Mouse (Mus musculus) embryonic facial prominence, embryonic 10.5 days (tissue): ENCODE data around the gene Cyth1. TPM values are rescaled to one million over a fixed set of nuclear protein-coding genes. Genes with fewer than 3 reads are reported as not detected.

Experiments
- DNase-seq: peaks from one replicate; pipeline ENCODE4 v3.0.0-alpha.2; 2017; ENCODE audit warnings: low spot score
- H3K27ac ChIP-seq: fragments of 300-500 bp; sonication (generic); replicated peaks from 2 replicates; pipeline ENCODE4 v1.5.1; 2016; ENCODE audit warnings: mild to moderate bottlenecking
- H3K27me3 ChIP-seq: fragments of 300-500 bp; sonication (generic); replicated peaks from 2 replicates; pipeline ENCODE4 v1.6.1; 2016; ENCODE audit warnings: low read depth, mild to moderate bottlenecking; ENCODE audit not compliant: poor library complexity, severe bottlenecking
- H3K36me3 ChIP-seq: fragments of 300-500 bp; sonication (generic); replicated peaks from 2 replicates; pipeline ENCODE4 v1.6.1; 2016; ENCODE audit warnings: mild to moderate bottlenecking, moderate library complexity
- H3K4me1 ChIP-seq: fragments of 300-500 bp; sonication (generic); 2 replicates; pipeline ENCODE4 v1.6.1; 2016
- H3K4me3 ChIP-seq: fragments of 300-500 bp; sonication (generic); 2 replicates; pipeline ENCODE4 v1.5.1; 2016; ENCODE audit warnings: mild to moderate bottlenecking, moderate library complexity
- H3K9me3 ChIP-seq: fragments of 300-500 bp; sonication (generic); 2 replicates; pipeline ENCODE4 v1.6.1; 2016; ENCODE audit warnings: mild to moderate bottlenecking
- WGBS: fragments of 180-500 bp; shearing (Covaris S2); methylation state at CpG from one replicate; pipeline ENCODE4 v1.1.7; 2016; 5-methylcytosine and 5-hydroxymethylcytosine counted together
- polyA plus RNA-seq: library from polyadenylated mRNA; unstranded; fragments of >200 nt; fragmentation: Nextera tagmentation; extraction: Ambion mirVana; gene quantifications from 2 replicates; pipeline ENCODE4 v1.2.1, GENCODE M21; 2016

The Cyth1 gene
- polyA plus RNA-seq, 1 experiment from 2014 or later, result 15.8 TPM

DNA sequence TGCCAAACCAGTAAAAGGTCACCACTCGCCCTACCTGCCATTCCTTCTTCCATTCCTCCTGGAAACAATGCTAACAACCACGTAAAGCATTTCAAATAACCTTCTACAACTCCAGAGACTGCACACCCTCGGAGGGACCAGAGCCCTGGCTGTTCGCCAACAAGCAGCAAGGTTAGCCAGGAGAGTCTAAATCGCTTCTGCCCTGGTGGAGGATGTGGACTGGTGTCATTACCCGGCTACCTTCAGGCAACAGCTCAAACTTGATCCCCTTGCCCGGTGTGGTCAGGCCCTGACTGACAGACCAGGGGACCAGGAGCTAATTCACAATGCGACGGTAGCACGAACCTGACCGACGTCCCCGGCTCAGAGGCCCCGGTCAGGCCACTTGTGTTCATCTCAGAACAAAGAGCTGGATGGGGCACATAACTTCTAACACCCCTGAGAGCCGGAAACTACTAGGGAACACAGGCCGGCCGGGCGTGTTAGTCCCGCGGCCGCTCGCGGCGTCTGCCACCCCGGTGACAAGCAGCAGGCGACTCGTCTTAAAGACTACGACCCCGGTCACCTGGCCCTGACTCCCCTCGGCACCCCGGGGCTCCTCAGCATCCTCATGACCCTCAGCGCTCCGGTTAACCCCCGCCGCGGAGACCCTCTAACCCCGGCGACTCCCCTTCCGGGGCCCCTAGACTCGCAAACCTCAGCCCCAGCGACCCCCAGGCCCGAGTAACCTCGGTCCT lies 865 bp downstream of the Cyth1 start:
- H3K9me3 ChIP-seq, result no peaks in the 10 kb centered on the region
- H3K4me1 ChIP-seq, result peaks cover 40% of the 10 kb centered on the region
- WGBS, result 2% methylated on average over 43 of the region's 43 CpGs
- H3K27ac ChIP-seq, result peak overlapping the region; percentile 89
- peak overlapping the region; percentile 96 for H3K4me3 ChIP-seq
- peak; percentile 61 for DNase-seq
- H3K27me3 ChIP-seq, result 0 out of 2 replicates have a peak, but pooled peaks cover 7% of the 10 kb centered on the region
- H3K36me3 ChIP-seq, result no peaks in the 10 kb centered on the region; the same call in 1 of the 2 replicates

DNA sequence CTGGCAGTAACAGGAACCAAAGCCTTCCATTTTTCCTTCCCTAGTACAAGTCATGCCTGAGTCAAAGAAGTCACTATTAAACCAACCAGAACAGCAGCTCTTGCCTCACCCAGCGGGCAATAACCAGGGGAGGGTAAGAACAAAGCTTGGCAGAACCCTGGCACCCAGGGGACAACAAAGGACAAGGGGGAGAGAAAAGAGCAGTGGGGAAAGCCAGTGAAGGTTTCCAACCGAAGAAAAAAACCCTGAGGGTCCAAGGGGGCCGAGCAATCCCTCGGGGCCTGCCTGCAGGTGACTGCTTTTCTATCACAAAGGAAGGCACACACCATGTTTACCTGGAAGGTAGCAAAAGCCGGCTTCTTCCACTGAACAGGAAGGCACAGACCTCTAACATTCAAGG lies 1.7 kb downstream of the Cyth1 start:
- H3K27me3 ChIP-seq, result 0 out of 2 replicates have a peak, but pooled peaks cover 7% of the 10 kb centered on the region
- H3K4me1 ChIP-seq, result peaks cover 47% of the 10 kb centered on the region
- H3K4me3 ChIP-seq, result peak overlapping the region; percentile 96
- H3K9me3 ChIP-seq, result no peaks in the 10 kb centered on the region
- WGBS, result 48% methylated on average over 5 of the region's 5 CpGs
- H3K36me3 ChIP-seq, result no peaks in the 10 kb centered on the region; the same call in 1 of the 2 replicates
- H3K27ac ChIP-seq, result peak overlapping the region; percentile 42
- no peak for DNase-seq

DNA sequence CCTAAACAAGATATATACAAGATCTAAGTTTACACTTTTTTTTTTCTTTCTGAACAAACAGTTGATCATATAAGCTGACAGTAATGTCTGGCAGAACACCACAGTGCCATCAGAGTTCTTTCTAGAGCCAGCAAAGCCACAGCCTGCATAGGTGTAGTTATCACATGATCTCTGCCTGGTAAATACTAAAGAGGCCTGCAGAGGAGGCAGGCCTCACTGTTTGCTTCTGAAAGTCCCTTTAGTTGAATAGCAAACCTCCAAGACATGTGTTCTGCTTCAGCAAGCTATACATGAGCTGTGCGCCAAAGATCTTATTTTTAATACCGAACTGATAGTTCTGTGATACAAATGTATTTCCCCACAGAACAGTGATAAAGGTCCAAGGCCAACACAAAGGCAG lies 3.3 kb downstream of the Cyth1 start:
- 95% methylated on average over 2 of the region's 2 CpGs for WGBS

DNA sequence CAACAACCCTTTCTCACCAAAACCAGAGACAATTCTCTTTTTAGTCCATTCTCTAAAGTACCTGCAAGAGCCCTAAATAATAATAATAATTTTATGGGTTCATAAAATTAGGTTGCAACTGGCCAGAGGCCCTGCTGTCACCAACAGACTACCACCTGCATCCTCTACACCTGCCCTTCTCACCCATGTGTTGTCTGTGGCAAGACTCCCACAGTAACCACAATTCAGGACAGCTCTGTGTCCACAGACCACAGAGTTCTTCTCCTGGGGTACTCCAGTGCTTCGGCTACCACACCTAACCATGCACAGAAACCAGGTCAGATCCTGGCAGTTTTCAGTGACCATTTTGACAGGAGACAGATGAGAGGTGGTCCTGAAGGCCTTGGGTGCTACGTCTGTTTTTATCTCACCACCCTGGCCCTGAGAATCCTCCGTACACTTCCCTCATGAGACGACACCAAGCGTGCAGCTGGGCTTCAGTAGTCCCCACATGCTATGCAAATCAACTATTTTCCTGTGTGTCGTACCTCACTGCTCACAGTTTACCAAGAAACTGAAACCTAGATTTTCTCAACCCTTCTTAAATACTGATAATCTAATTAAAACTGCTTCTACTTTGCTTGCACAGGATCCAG lies 4.6 kb downstream of the Cyth1 start:
- Histone ChIP-seq H3K4me3 (no peak overlapping the region), H3K9me3 (no peaks in the 10 kb centered on the region), H3K36me3 (no peaks in the 10 kb centered on the region; the same call in 1 of the 2 replicates), H3K27me3 (0 out of 2 replicates have a peak, but pooled peaks cover 7% of the 10 kb centered on the region), H3K27ac (no peak overlapping the region), H3K4me1 (peaks cover 65% of the 10 kb centered on the region)
- no peak for DNase-seq
- 89% methylated on average over 6 of the region's 6 CpGs for WGBS

More for the DNA sequence above, 3.3 kb downstream of the Cyth1 start:
- Histone ChIP-seq H3K27ac (no peak overlapping the region), H3K9me3 (no peaks in the 10 kb centered on the region), H3K36me3 (no peaks in the 10 kb centered on the region; the same call in 1 of the 2 replicates), H3K4me3 (no peak overlapping the region), H3K4me1 (peaks cover 60% of the 10 kb centered on the region), H3K27me3 (0 out of 2 replicates have a peak, but pooled peaks cover 7% of the 10 kb centered on the region)
- no peak for DNase-seq

DNA sequence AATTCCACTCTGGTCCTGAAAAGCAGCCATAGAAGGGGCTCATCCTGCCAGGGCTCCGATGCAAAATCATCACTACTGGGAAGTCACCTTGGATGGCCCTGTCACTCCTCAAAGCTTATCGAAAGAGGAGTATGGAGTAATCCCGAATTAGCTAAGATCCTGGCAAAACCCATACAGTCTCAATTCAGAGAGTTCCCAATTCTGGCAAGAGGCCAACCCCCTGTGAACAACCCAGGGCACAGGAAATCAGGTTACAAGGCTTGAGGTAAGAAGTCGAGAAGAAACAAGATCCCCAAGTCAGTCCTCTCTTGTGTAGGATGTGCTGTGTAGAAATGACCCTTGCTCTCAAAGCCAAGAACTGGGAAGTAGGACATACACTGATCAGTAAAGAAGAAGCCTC lies 5.9 kb downstream of the Cyth1 start:
- Histone ChIP-seq H3K4me1 (peaks cover 68% of the 10 kb centered on the region), H3K9me3 (no peaks in the 10 kb centered on the region), H3K4me3 (no peak overlapping the region), H3K36me3 (no peaks in the 10 kb centered on the region; the same call in 1 of the 2 replicates), H3K27ac (no peak overlapping the region), H3K27me3 (0 out of 2 replicates have a peak, but pooled peaks cover 7% of the 10 kb centered on the region)
- WGBS, result 75% methylated on average over 4 of the region's 4 CpGs
- no peak for DNase-seq

DNA sequence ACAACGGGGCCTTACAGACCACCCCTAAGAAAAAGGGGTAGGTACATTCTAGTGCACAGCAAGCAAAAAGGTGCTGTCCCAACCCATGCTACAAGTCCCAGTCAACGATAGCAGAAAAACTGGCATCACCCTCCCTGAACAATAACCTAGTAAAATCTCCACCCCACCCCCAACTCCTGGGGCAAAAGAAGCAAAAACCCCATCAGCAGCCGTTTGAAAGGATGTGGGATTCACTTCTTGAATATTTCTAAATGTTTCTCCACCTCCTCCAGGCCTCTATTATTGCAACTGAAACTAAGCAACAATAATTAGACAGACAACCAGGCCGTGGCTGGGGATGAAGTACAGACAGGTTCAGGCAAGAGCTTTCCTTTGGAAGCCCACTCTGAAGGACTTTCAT lies 8.0 kb downstream of the Cyth1 start:
- H3K27ac ChIP-seq, result peak overlapping the region; percentile 92
- H3K9me3 ChIP-seq, result no peaks in the 10 kb centered on the region
- 66% methylated on average over 4 of the region's 4 CpGs for WGBS
- H3K4me3 ChIP-seq, result no peak overlapping the region
- DNase-seq, result no peak
- H3K4me1 ChIP-seq, result peaks cover 68% of the 10 kb centered on the region
- H3K36me3 ChIP-seq, result no peaks in the 10 kb centered on the region; the same call in 1 of the 2 replicates
- no peaks in the 10 kb centered on the region for H3K27me3 ChIP-seq

DNA sequence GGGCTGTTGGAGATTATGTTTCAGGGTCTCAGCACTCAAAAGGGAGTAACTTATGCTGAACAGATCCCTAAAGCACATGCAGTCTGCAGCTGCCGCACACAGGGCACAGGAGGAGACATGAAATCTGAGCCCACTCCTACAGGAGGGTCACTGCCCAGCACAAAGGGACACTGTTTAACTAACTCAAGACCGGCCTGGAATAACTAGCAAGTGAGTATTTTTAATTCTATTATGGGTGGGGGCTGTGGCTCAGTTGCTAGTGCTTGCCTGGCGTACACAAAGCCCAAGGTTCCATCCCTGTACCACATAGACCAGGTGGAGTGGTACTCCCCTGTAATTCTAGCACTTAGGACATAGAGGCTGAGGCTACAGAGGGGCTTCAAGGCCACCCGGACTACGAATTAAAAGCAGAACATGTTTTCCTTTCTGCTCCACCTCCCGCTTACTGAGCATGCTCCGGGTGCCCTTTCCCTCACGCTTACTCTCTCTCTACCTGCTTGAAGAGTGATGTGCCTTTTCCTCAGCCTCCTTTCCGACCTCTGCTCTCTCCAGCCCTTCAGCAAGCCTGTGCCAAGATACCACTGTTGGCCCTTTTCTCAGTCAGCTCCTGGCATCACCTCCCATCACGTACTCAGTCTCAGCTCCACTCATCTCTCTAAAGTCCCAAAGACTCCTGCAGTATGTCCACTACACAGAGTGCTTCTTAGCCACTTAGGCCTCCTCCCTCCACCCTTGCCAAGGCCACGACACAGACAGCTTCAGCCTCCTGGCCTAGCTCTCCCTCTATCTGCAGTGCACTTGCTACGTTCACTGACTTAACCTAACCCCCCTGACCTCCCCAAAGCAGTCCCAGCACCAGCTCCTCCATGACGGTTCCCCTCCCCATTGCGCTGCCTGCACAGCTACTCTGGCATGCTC lies 8.9 kb downstream of the Cyth1 start:
- peak overlapping the region; percentile 92 for H3K27ac ChIP-seq
- WGBS, result 33% methylated on average over 14 of the region's 14 CpGs
- DNase-seq, result peak; percentile 83
- H3K36me3 ChIP-seq, result no peaks in the 10 kb centered on the region; the same call in 1 of the 2 replicates
- H3K9me3 ChIP-seq, result no peaks in the 10 kb centered on the region
- peaks cover 70% of the 10 kb centered on the region for H3K4me1 ChIP-seq
- H3K27me3 ChIP-seq, result no peaks in the 10 kb centered on the region
- peak overlapping the region; percentile 40 for H3K4me3 ChIP-seq

DNA sequence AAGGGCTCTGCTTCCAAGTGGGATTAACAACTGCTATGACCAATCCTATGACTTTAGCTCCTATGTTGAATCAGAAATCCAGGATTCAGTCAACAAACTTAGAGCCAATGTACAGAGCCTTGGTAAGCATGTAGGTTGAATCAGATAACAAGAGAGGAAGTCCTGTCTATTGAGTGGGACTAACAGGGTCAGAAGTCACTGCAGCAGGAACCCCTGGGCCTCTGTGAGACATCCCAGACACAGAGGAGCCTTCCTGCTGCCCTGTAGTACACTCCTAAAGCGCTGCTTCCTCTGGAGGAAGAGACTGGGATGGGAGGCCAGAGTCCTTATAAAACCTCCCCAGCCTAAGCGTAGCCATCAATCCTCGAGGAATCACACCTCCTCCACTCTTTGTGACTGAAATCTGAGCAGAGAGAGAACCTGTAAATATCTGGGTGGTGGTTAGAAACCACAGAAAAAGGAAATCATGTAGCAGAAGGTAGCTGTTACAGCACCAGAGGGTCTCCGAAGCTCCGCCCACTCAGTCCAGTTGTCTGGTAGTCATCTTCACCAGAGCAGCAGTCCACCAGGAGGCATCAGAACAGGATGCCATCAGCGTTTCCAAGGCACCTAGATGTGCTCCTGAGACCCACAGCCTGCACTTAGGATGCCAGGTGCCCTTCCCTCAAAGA lies 11.7 kb downstream of the Cyth1 start:
- H3K4me3 ChIP-seq, result peak overlapping the region; percentile 20; the same call in 1 of the 2 replicates
- no peaks in the 10 kb centered on the region for H3K9me3 ChIP-seq
- WGBS, result 55% methylated on average over 6 of the region's 6 CpGs
- peak overlapping the region; percentile 92 for H3K27ac ChIP-seq
- DNase-seq, result peak; percentile 30
- no peaks in the 10 kb centered on the region for H3K27me3 ChIP-seq
- H3K36me3 ChIP-seq, result no peaks in the 10 kb centered on the region
- H3K4me1 ChIP-seq, result peaks cover 78% of the 10 kb centered on the region

DNA sequence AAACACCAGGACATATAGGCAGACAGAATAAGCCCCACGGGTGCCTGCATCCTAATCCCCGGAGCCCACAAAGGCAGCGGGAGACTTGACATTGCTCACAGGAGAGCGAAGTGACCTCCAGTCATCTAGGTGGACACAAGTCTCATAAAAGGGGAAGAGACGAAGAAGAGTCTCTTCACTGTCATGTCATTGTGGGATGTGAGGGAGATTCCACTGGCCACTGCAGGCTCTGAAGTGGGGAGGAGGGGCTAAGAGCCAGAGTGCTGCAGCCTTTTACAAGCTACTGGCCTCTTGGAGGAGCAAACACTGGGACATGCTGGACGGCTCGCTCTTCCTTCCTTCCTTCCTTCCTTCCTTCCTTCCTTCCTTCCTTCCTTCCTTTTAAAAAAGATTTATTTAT lies 13.5 kb downstream of the Cyth1 start:
- Histone ChIP-seq H3K36me3 (no peaks in the 10 kb centered on the region), H3K4me3 (no peak overlapping the region), H3K9me3 (no peaks in the 10 kb centered on the region), H3K27ac (peak overlapping the region; percentile 35; the same call in 1 of the 2 replicates), H3K4me1 (peaks cover 66% of the 10 kb centered on the region), H3K27me3 (no peaks in the 10 kb centered on the region)
- 78% methylated on average over 7 of the region's 7 CpGs for WGBS
- no peak for DNase-seq

DNA sequence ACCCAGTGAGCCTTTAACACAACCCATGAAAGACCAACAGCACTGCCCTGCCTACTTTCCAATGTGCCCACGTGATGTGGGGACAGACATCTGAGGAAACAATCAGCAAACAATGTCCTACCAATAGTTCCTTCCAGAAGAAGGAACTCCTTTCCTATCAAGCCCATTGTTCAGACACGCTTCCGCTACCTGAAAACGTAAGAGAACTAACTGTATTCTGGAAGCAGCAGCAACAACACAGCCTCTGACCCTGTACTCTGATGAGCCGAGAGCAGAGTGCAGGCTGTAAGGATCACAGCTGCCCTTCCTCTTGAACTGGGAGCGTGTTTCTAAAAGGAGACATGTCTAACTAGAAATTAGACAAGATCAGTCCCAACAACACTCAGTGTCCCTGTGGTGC lies 13.9 kb downstream of the Cyth1 start:
- H3K27ac ChIP-seq, result 0 out of 2 replicates have a peak overlapping the region, but pooled peaks have one; percentile 35
- 82% methylated on average over 6 of the region's 6 CpGs for WGBS
- H3K9me3 ChIP-seq, result no peaks in the 10 kb centered on the region

DNA sequence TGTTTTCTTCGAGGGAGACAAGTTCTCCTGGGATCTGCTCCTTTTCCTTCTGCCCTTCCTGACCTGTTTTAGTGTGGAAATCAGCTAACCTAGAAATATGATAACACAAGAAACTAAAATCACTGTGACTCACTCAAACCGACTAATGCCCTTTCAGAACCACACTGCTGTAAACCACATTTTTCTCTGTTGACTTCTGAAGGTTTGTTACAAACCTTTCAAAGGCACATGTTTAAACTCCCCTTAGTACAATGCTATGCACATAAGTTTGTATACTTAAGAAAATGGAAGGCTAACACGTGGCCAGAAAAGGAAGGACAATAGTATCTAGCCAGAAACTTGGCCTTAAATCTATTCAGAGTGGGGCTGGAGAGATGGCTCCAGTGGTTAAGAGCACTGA lies 14.5 kb downstream of the Cyth1 start:
- no peak for DNase-seq
- no peak overlapping the region for H3K4me3 ChIP-seq
- H3K27ac ChIP-seq, result no peak overlapping the region
- no peaks in the 10 kb centered on the region for H3K9me3 ChIP-seq
- no peaks in the 10 kb centered on the region for H3K27me3 ChIP-seq
- H3K4me1 ChIP-seq, result peaks cover 56% of the 10 kb centered on the region
- 73% methylated on average over 3 of the region's 3 CpGs for WGBS
- no peaks in the 10 kb centered on the region for H3K36me3 ChIP-seq

More for the DNA sequence above, 13.9 kb downstream of the Cyth1 start:
- peaks cover 61% of the 10 kb centered on the region for H3K4me1 ChIP-seq
- H3K36me3 ChIP-seq, result no peaks in the 10 kb centered on the region
- H3K27me3 ChIP-seq, result no peaks in the 10 kb centered on the region
- H3K4me3 ChIP-seq, result no peak overlapping the region
- DNase-seq, result no peak
